Mouse (Mus musculus): ENCODE data around the gene Olfr549. TPM values are rescaled to one million over a fixed set of nuclear protein-coding genes. Genes with fewer than 3 reads are reported as not detected.

Gene Olfr549
- polyA plus RNA-seq, 1 experiment from 2014 or later = not detected

- Histone ChIP-seq H3K27ac (replicated peaks in 1 of 2; ENCODE audit: control insufficient read depth in 1 of 2, insufficient read depth in 1 of 2, low read depth in 2 of 2, low read length in 2 of 2) (no peak overlapping the region), H3K27me3 (ENCODE audit: control insufficient read depth, insufficient read depth, low read length) (no peaks in the 10 kb centered on the region), H3K4me3 (ENCODE audit: control insufficient read depth in 1 of 2, insufficient read depth in 1 of 2, low read depth in 1 of 2, low read length in 2 of 2) (no peak overlapping the region), H3K9me3 (ENCODE audit: control insufficient read depth, low read length) (no peaks in the 10 kb centered on the region), H3K4me2 (ENCODE audit: low read length) (no peak overlapping the region), H3K9ac (ENCODE audit: low read length) (no peak overlapping the region), H3K36me3 (ENCODE audit: control insufficient read depth, insufficient read depth, low read length) (no peaks in the 10 kb centered on the region), H3K4me1 (ENCODE audit: control insufficient read depth in 2 of 2, insufficient read depth in 2 of 2, low read length in 2 of 2) (no peaks in the 10 kb centered on the region)
- no peak for ATAC-seq (ENCODE audit: insufficient number of reproducible peaks, insufficient read depth, low FRiP score, low read depth)
- 68% methylated on average over 3 of the region's 3 CpGs for WGBS
Measured at GRCm38 (mm10) chr7:102553279-102553678, 3.6 kb downstream of the Olfr549 start.

GRCm38 (mm10) chr7:102564999-102565997, 15.6 kb downstream of the Olfr549 start, which contains the start of gene Trim21:
TSS of gene Trim21 (minus strand) at chr7:102565486.
- Histone ChIP-seq H3K4me1 (ENCODE audit: control insufficient read depth in 2 of 2, insufficient read depth in 2 of 2, low read length in 2 of 2) (peaks cover 2 to 8% of the 10 kb centered on the region in 2 experiments; a peak in 2 of 4 replicates), H3K4me2 (ENCODE audit: low read length) (peak within 1 kb of the TSS; percentile 81), H3K36me3 (ENCODE audit: control insufficient read depth, insufficient read depth, low read length) (no peaks in the 10 kb centered on the region), H3K27me3 (ENCODE audit: control insufficient read depth, insufficient read depth, low read length) (no peaks in the 10 kb centered on the region), H3K9ac (ENCODE audit: low read length) (peak within 1 kb of the TSS; percentile 74), H3K27ac (replicated peaks in 1 of 2; ENCODE audit: control insufficient read depth in 1 of 2, insufficient read depth in 1 of 2, low read depth in 2 of 2, low read length in 2 of 2) (peak within 1 kb of the TSS; percentile 31 to 56; a peak in 3 of 4 replicates), H3K9me3 (ENCODE audit: control insufficient read depth, low read length) (no peaks in the 10 kb centered on the region), H3K4me3 (ENCODE audit: control insufficient read depth in 1 of 2, insufficient read depth in 1 of 2, low read depth in 1 of 2, low read length in 2 of 2) (peak within 1 kb of the TSS; percentile 61 to 77)
- WGBS = 18% methylated on average over 10 of the region's 10 CpGs
- peak; percentile 96 for ATAC-seq (ENCODE audit: insufficient number of reproducible peaks, insufficient read depth, low FRiP score, low read depth)

GRCm38 (mm10) chr7:102566219-102566618, 16.5 kb downstream of the Olfr549 start:
- Histone ChIP-seq H3K27me3 (ENCODE audit: control insufficient read depth, insufficient read depth, low read length) (no peaks in the 10 kb centered on the region), H3K4me1 (ENCODE audit: control insufficient read depth in 2 of 2, insufficient read depth in 2 of 2, low read length in 2 of 2) (peaks cover 2 to 8% of the 10 kb centered on the region in 2 experiments; a peak in 2 of 4 replicates), H3K4me3 (ENCODE audit: control insufficient read depth in 1 of 2, insufficient read depth in 1 of 2, low read depth in 1 of 2, low read length in 2 of 2) (no peak overlapping the region), H3K4me2 (ENCODE audit: low read length) (no peak overlapping the region), H3K27ac (replicated peaks in 1 of 2; ENCODE audit: control insufficient read depth in 1 of 2, insufficient read depth in 1 of 2, low read depth in 2 of 2, low read length in 2 of 2) (no peak overlapping the region), H3K9me3 (ENCODE audit: control insufficient read depth, low read length) (no peaks in the 10 kb centered on the region), H3K9ac (ENCODE audit: low read length) (no peak overlapping the region), H3K36me3 (ENCODE audit: control insufficient read depth, insufficient read depth, low read length) (no peaks in the 10 kb centered on the region)
- no peak for ATAC-seq (ENCODE audit: insufficient number of reproducible peaks, insufficient read depth, low FRiP score, low read depth)
- 85% methylated on average over 4 of the region's 4 CpGs for WGBS

- Histone ChIP-seq H3K4me2 (ENCODE audit: low read length) (no peak within 1 kb of the TSS), H3K4me3 (ENCODE audit: control insufficient read depth in 1 of 2, insufficient read depth in 1 of 2, low read depth in 1 of 2, low read length in 2 of 2) (no peak within 1 kb of the TSS), H3K9me3 (ENCODE audit: control insufficient read depth, low read length) (no peaks in the 10 kb centered on the region), H3K27me3 (ENCODE audit: control insufficient read depth, insufficient read depth, low read length) (no peaks in the 10 kb centered on the region), H3K4me1 (ENCODE audit: control insufficient read depth in 2 of 2, insufficient read depth in 2 of 2, low read length in 2 of 2) (no peaks in the 10 kb centered on the region), H3K36me3 (ENCODE audit: control insufficient read depth, insufficient read depth, low read length) (no peaks in the 10 kb centered on the region), H3K9ac (ENCODE audit: low read length) (no peak within 1 kb of the TSS), H3K27ac (replicated peaks in 1 of 2; ENCODE audit: control insufficient read depth in 1 of 2, insufficient read depth in 1 of 2, low read depth in 2 of 2, low read length in 2 of 2) (no peak within 1 kb of the TSS)
- ATAC-seq (ENCODE audit: insufficient number of reproducible peaks, insufficient read depth, low FRiP score, low read depth) = no peak
- 85% methylated on average over 8 of the region's 8 CpGs for WGBS
Measured at GRCm38 (mm10) chr7:102571142-102571541, 21.5 kb downstream of the Olfr549 start, which contains the start of gene Olfr550. TSS of gene Olfr550 (plus strand) at chr7:102571442.

GRCm38 (mm10) chr7:102573174-102573830, 23.6 kb downstream of the Olfr549 start:
- Histone ChIP-seq H3K36me3 (ENCODE audit: control insufficient read depth, insufficient read depth, low read length) (no peaks in the 10 kb centered on the region), H3K4me2 (ENCODE audit: low read length) (no peak overlapping the region), H3K9me3 (ENCODE audit: control insufficient read depth, low read length) (no peaks in the 10 kb centered on the region), H3K27ac (replicated peaks in 1 of 2; ENCODE audit: control insufficient read depth in 1 of 2, insufficient read depth in 1 of 2, low read depth in 2 of 2, low read length in 2 of 2) (no peak overlapping the region), H3K4me3 (ENCODE audit: control insufficient read depth in 1 of 2, insufficient read depth in 1 of 2, low read depth in 1 of 2, low read length in 2 of 2) (no peak overlapping the region), H3K9ac (ENCODE audit: low read length) (no peak overlapping the region), H3K27me3 (ENCODE audit: control insufficient read depth, insufficient read depth, low read length) (no peaks in the 10 kb centered on the region), H3K4me1 (ENCODE audit: control insufficient read depth in 2 of 2, insufficient read depth in 2 of 2, low read length in 2 of 2) (no peaks in the 10 kb centered on the region)
- 62% methylated on average over 3 of the region's 3 CpGs for WGBS
- no peak for ATAC-seq (ENCODE audit: insufficient number of reproducible peaks, insufficient read depth, low FRiP score, low read depth)

GRCm38 (mm10) chr7:102575998-102576397, 26.3 kb downstream of the Olfr549 start:
- no peak overlapping the region for H3K9ac ChIP-seq (ENCODE audit: low read length)
- no peaks in the 10 kb centered on the region for H3K9me3 ChIP-seq (ENCODE audit: control insufficient read depth, low read length)
- no peaks in the 10 kb centered on the region for H3K36me3 ChIP-seq (ENCODE audit: control insufficient read depth, insufficient read depth, low read length)
- H3K27me3 ChIP-seq (ENCODE audit: control insufficient read depth, insufficient read depth, low read length) = no peaks in the 10 kb centered on the region
- H3K4me3 ChIP-seq (ENCODE audit: control insufficient read depth in 1 of 2, insufficient read depth in 1 of 2, low read depth in 1 of 2, low read length in 2 of 2) = no peak overlapping the region
- H3K4me1 ChIP-seq (ENCODE audit: control insufficient read depth in 2 of 2, insufficient read depth in 2 of 2, low read length in 2 of 2) = no peaks in the 10 kb centered on the region
- ATAC-seq (ENCODE audit: insufficient number of reproducible peaks, insufficient read depth, low FRiP score, low read depth) = no peak
- WGBS = 62% methylated on average over 6 of the region's 6 CpGs
- no peak overlapping the region for H3K27ac ChIP-seq (replicated peaks in 1 of 2; ENCODE audit: control insufficient read depth in 1 of 2, insufficient read depth in 1 of 2, low read depth in 2 of 2, low read length in 2 of 2)
- no peak overlapping the region for H3K4me2 ChIP-seq (ENCODE audit: low read length)

- Histone ChIP-seq H3K4me1 (ENCODE audit: control insufficient read depth in 2 of 2, insufficient read depth in 2 of 2, low read length in 2 of 2) (no peaks in the 10 kb centered on the region), H3K36me3 (ENCODE audit: control insufficient read depth, insufficient read depth, low read length) (no peaks in the 10 kb centered on the region), H3K4me3 (ENCODE audit: control insufficient read depth in 1 of 2, insufficient read depth in 1 of 2, low read depth in 1 of 2, low read length in 2 of 2) (no peak within 1 kb of the TSS), H3K27me3 (ENCODE audit: control insufficient read depth, insufficient read depth, low read length) (no peaks in the 10 kb centered on the region), H3K27ac (replicated peaks in 1 of 2; ENCODE audit: control insufficient read depth in 1 of 2, insufficient read depth in 1 of 2, low read depth in 2 of 2, low read length in 2 of 2) (no peak within 1 kb of the TSS), H3K9ac (ENCODE audit: low read length) (no peak within 1 kb of the TSS), H3K4me2 (ENCODE audit: low read length) (no peak within 1 kb of the TSS), H3K9me3 (ENCODE audit: control insufficient read depth, low read length) (no peaks in the 10 kb centered on the region)
- WGBS = 86% methylated on average over 3 of the region's 3 CpGs
- no peak for ATAC-seq (ENCODE audit: insufficient number of reproducible peaks, insufficient read depth, low FRiP score, low read depth)
Measured at GRCm38 (mm10) chr7:102591786-102592185, 42.1 kb downstream of the Olfr549 start, which contains the start of gene Olfr551. TSS of gene Olfr551 (minus strand) at chr7:102591886.

Measured in heart, embryonic 14.5 days (tissue).